In genomic region chr9:85771454-85771853, GRCm38 (mm10) we compare ENCODE assay signal across 19 mouse cellular contexts.
"Had no signal": no experiment of that assay in that cellular context is flagged by ENCODE, and none has a peak within 500 bp of the region (broad histone marks: within the 10 kb centered on the region; RNA-seq: fewer than 3 reads in every experiment).

No protein-coding gene starts in this region.

- DNase-seq: gastrocnemius, postnatal 14 days; gastrocnemius, postnatal 36 days; heart, adult 2 months; heart, postnatal 14 days; heart, postnatal 36 days; kidney, adult 11 months; kidney, adult 2 months; kidney, adult 9 months; kidney, postnatal 14 days; kidney, postnatal 4 days; liver; liver, embryonic 13.5 days had no signal

- ATAC-seq: hindbrain, postnatal 0 days had no signal

- H3K27me3 ChIP-seq: heart, embryonic 13.5 days; heart, embryonic 15.5 days; hindbrain, embryonic 13.5 days; hindbrain, embryonic 15.5 days; kidney, embryonic 15.5 days; limb, embryonic 12.5 days; liver, embryonic 13.5 days had no signal
